Mouse (Mus musculus) stomach, embryonic 14.5 days (tissue): ENCODE measurements around the gene Cntn6. TPM values are rescaled to one million over a fixed set of nuclear protein-coding genes. Genes with fewer than 3 reads are reported as not detected.

ENCODE experiments used
- ATAC-seq: fragments of 200-750 bp; cut with Nextera tagmentation; 2 replicates; pipeline ENCODE4 v1.8.0; 2017; ENCODE audit warnings: low read depth, moderate TSS enrichment; ENCODE audit not compliant: insufficient number of reproducible peaks, insufficient read depth, low FRiP score
- H3K27ac ChIP-seq: fragments of 300-500 bp; sonication (generic); 2 replicates; pipeline ENCODE4 v1.5.1; 2014; ENCODE audit warnings: mild to moderate bottlenecking, low read length, moderate library complexity, mixed read lengths
- H3K27me3 ChIP-seq: fragments of 300-500 bp; sonication (generic); 2 replicates; pipeline ENCODE4 v1.6.1; 2014; ENCODE audit warnings: low read length, control low read depth, mixed read lengths; ENCODE audit not compliant: control insufficient read depth, insufficient read depth
- H3K36me3 ChIP-seq: fragments of 300-500 bp; sonication (generic); 2 replicates; pipeline ENCODE4 v1.6.1; 2014; ENCODE audit warnings: mild to moderate bottlenecking, control low read depth, low read length, moderate library complexity, mixed read lengths; ENCODE audit not compliant: control insufficient read depth, insufficient read depth
- H3K4me1 ChIP-seq: fragments of 300-500 bp; sonication (generic); 2 replicates; pipeline ENCODE4 v1.6.1; 2014; ENCODE audit warnings: low read length, control low read depth, mixed read lengths; ENCODE audit not compliant: control insufficient read depth, insufficient read depth
- H3K4me2 ChIP-seq: fragments of 300-500 bp; sonication (generic); replicated peaks from 2 replicates; pipeline ENCODE4 v1.6.1; 2014; ENCODE audit warnings: low read depth, low read length, control low read depth
- H3K4me3 ChIP-seq: fragments of 300-500 bp; sonication (generic); 2 replicates; pipeline ENCODE4 v1.5.1; 2014; ENCODE audit warnings: low read depth, low read length, control low read depth
- H3K9ac ChIP-seq: fragments of 300-500 bp; sonication (generic); replicated peaks from 2 replicates; pipeline ENCODE4 v1.6.1; 2014; ENCODE audit warnings: low read depth, mild to moderate bottlenecking, control low read depth, low read length, moderate library complexity, mixed read lengths
- H3K9me3 ChIP-seq: fragments of 300-500 bp; sonication (generic); 2 replicates; pipeline ENCODE4 v1.6.1; 2016; ENCODE audit warnings: low read depth, low read length, control low read depth; ENCODE audit not compliant: control insufficient read depth
- WGBS: fragments of 180-500 bp; shearing (Covaris S2); extraction: QIAGEN DNeasy Blood & Tissue Kit; methylation state at CpG from one replicate; pipeline ENCODE4 v1.1.7; 2014; 5-methylcytosine and 5-hydroxymethylcytosine counted together
- polyA plus RNA-seq: library from polyadenylated mRNA; unstranded; fragments of >200 nt; fragmentation: Nextera tagmentation; extraction: Ambion mirVana; gene quantifications from 2 replicates; pipeline ENCODE4 v1.2.1, GENCODE M21; 2014

Gene Cntn6
- polyA plus RNA-seq, 1 experiment from 2014 or later, result 0.94 TPM

DNA sequence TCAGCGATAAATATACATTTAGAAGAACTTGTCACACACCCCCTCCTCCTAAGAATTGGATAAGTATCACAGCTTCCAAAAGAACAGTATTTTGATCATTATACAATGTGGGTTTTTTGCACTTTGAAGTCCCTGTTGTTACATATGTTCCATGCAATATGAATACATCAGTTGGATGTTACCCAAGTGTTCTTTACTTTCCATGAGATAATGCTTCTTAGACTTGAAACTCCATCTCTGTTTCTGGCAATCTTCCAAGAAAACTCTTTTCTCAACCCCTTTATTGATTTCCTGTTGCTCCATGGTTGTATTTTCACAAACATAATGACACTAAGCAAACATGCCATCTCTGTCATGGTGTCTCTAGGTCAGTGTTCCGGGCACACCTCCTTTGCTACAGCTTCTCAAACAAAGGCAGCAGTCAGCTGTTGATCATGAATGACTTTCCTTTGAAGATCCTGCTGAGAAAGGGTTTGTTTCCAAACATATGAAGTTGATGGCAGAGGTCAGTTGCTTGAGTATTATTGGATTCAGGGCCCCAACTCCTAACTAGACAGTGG is 108.3 kb downstream of the Cntn6 start:
- no peak for ATAC-seq
- no peaks in the 10 kb centered on the region for H3K4me1 ChIP-seq
- no peaks in the 10 kb centered on the region for H3K9me3 ChIP-seq
- WGBS, result 63% methylated on average over 2 of the region's 2 CpGs
- no peak overlapping the region for H3K9ac ChIP-seq
- no peak overlapping the region for H3K4me2 ChIP-seq
- no peak overlapping the region for H3K27ac ChIP-seq
- no peaks in the 10 kb centered on the region for H3K27me3 ChIP-seq
- H3K36me3 ChIP-seq, result no peaks in the 10 kb centered on the region
- no peak overlapping the region for H3K4me3 ChIP-seq

DNA sequence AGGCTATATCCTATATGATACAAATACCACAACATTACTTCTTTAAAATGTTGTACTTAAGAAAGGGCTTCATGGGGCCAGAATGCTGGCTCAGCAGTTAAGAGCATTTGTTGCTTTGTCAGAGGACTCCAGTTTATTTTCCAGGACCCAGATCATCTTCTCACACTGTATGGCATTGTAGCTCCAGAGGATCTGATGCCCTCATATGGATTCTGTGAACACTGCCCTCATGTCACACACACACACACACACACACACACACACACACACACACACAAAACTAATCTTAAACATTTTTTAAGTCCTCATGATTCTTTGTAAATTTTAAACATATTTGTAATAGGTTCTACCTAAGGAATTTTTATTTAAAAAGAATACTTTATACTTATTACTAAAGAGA is 110.3 kb downstream of the Cntn6 start:
- Histone ChIP-seq H3K4me3 (no peak overlapping the region), H3K27ac (no peak overlapping the region), H3K4me1 (no peaks in the 10 kb centered on the region), H3K36me3 (no peaks in the 10 kb centered on the region), H3K27me3 (no peaks in the 10 kb centered on the region), H3K9ac (no peak overlapping the region), H3K9me3 (no peaks in the 10 kb centered on the region), H3K4me2 (no peak overlapping the region)
- no peak for ATAC-seq

DNA sequence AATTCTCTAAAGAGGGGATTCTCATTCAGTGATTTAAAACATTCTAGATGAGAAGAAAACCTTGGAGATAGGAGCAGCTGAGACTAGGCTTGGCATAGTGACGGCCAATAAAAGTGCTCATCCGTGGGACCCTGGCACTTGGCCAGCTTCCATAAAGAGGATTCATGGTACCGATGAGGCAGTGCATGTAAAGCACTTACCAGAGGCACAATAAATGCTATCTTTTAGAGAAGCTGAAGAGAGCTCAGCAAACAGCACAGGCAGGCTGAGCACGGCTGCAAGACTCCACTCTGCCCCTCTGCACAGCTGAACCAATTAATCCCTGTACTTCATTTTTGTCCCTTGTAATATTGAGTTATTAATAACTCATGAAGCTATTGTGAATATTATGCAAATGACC is 110.8 kb downstream of the Cntn6 start:
- Histone ChIP-seq H3K4me2 (no peak overlapping the region), H3K9ac (no peak overlapping the region), H3K9me3 (no peaks in the 10 kb centered on the region), H3K4me3 (no peak overlapping the region), H3K27ac (no peak overlapping the region), H3K27me3 (no peaks in the 10 kb centered on the region), H3K36me3 (no peaks in the 10 kb centered on the region), H3K4me1 (no peaks in the 10 kb centered on the region)
- no peak for ATAC-seq
- 66% methylated on average over 4 of the region's 4 CpGs for WGBS

DNA sequence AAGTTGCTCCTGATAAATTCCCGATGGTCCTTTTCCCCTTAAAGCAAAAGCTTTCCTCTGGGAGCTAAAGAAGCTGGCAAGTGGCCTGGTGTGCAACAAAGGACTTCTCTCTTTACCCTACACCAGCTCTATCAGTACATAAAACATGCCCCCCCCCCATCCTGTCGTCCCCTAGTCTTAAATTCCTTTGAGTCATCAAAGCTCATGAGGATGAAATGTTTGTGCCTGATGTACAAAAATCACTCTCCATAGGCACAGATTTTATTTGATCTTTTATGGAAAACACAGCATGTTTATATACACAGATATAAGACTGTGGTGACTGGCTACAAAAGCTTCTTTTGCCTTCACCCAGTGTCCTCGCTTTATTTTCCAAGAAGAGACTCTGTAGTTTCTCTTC is 112.6 kb downstream of the Cntn6 start:
- no peak overlapping the region for H3K4me2 ChIP-seq
- no peak overlapping the region for H3K4me3 ChIP-seq
- no peaks in the 10 kb centered on the region for H3K27me3 ChIP-seq
- H3K4me1 ChIP-seq, result no peaks in the 10 kb centered on the region
- no peak for ATAC-seq
- H3K27ac ChIP-seq, result no peak overlapping the region
- H3K9me3 ChIP-seq, result no peaks in the 10 kb centered on the region
- no peaks in the 10 kb centered on the region for H3K36me3 ChIP-seq
- 55% methylated on average over 3 of the region's 3 CpGs for WGBS
- no peak overlapping the region for H3K9ac ChIP-seq

DNA sequence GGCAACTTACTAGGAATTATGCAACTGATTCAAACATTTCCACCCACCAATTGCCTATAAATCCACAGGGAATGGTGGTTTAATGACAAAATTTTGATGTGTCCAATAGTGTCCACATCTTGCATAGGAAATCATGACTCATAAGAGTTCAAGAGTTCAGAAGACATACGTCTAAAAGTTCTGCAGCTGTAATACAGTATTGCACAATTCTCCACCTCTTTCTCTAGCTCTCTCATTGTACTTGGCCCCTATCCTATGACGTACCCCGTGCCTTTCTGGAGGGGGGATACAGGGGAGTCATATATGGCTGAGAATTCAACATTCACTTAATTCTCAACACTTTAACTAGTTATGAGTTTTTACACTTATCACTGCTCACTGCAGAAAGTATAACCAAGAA is 160.9 kb downstream of the Cntn6 start:
- 59% methylated on average over 3 of the region's 3 CpGs for WGBS

DNA sequence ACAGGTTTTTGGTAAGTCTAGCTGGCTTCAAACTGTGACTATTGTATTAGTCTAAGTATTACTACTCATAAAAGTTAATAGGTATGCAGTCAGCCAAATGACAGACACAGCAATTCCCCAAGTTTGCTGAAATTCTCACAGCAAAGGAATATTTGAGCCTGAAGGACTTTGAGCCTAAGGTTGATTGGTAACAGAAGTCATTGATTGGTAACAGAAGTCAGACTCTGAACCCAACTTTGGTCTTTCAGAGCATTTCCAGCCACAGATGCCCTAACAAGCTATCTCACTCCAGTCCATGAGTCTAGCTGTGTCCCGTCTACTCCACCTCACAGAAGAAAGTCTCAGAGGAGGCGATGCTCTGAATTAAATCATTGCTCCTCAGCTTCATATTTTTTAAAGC is 176.1 kb downstream of the Cntn6 start:
- WGBS, result 84% methylated on average over 2 of the region's 2 CpGs
- H3K4me3 ChIP-seq, result no peak overlapping the region

More for the DNA sequence above, 160.9 kb downstream of the Cntn6 start:
- no peaks in the 10 kb centered on the region for H3K4me1 ChIP-seq
- no peak overlapping the region for H3K4me3 ChIP-seq
- H3K27me3 ChIP-seq, result no peaks in the 10 kb centered on the region
- H3K9me3 ChIP-seq, result no peaks in the 10 kb centered on the region
- ATAC-seq, result no peak
- no peak overlapping the region for H3K27ac ChIP-seq
- no peaks in the 10 kb centered on the region for H3K36me3 ChIP-seq
- H3K9ac ChIP-seq, result no peak overlapping the region
- H3K4me2 ChIP-seq, result no peak overlapping the region

DNA sequence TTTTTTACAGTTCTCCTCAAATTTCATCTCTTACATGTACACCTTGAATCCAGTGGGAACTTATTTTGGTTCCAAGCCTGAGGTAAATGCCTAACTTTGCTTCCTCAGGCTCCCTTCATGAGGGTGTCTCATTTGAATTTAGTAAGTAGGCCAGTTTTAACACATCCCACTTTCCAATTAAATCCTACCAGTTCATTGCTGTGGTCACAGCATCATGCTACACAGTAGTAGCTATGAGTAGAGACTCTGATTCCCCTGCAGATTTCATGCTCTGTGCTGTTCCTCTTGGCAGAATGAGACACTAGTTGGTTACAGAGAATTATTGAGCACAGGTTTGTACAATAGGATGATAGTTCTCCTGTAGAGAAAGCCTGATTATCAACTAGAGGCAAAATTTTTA is 181.7 kb downstream of the Cntn6 start:
- Histone ChIP-seq H3K4me1 (no peaks in the 10 kb centered on the region), H3K9ac (no peak overlapping the region), H3K36me3 (no peaks in the 10 kb centered on the region), H3K4me2 (no peak overlapping the region), H3K9me3 (no peaks in the 10 kb centered on the region), H3K27me3 (no peaks in the 10 kb centered on the region), H3K4me3 (no peak overlapping the region), H3K27ac (no peak overlapping the region)
- ATAC-seq, result no peak

More for the DNA sequence above, 176.1 kb downstream of the Cntn6 start:
- Histone ChIP-seq H3K4me2 (no peak overlapping the region), H3K27me3 (no peaks in the 10 kb centered on the region), H3K4me1 (no peaks in the 10 kb centered on the region), H3K9me3 (no peaks in the 10 kb centered on the region), H3K36me3 (no peaks in the 10 kb centered on the region), H3K27ac (no peak overlapping the region), H3K9ac (no peak overlapping the region)
- ATAC-seq, result no peak

DNA sequence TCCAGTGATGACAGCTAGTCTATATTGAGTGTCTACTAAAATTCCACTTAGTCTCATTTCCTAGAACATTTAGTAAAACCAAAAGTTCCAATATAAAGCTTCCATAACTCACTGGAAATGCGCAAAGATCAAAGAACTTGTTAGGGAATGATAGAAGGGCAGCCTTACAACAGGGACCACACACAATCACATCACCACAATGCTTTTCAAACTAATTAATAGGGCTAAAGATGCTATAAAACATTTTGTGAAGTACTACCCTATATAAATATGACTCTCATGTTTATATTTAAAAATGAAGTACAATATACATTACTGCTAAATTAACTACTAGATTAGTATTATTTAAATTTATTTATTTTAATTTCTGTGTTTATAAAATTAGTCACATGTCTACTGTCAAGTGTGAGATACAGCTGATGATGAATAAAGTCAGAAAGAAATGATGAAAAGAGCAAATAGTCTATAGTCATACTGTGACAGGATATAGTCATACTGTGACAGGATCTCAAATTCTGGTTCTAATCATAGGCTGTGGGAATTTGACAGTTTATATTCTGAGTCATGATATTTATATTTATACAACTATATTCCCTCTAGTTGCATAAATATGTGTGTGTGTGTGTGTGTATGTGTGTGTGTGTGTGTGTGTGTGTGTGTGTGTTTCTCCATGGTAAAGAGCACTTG is 187.4 kb downstream of the Cntn6 start:
- ATAC-seq, result no peak
- WGBS, result 91% methylated on average over 1 of the region's 1 CpGs
- no peak overlapping the region for H3K4me2 ChIP-seq

DNA sequence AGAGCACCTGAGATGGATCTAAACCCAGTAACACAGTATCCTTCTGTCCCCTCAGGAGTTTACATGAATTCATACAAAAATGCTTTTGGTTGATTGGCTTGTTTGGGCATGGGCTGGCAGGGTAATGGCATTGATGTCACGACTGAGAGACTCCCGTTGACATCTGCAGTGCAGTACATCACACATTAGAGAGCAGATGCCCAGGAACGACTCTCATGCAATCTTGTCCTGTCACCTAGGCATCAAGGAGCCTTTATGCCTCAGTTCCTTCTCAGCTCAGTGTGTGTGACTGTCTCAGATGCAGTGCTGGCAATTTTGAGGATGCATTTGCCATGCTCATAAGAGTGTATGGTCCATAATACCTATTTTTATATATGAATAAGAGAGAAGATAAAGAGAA is 195.4 kb downstream of the Cntn6 start:
- Histone ChIP-seq H3K9me3 (no peaks in the 10 kb centered on the region), H3K4me3 (no peak overlapping the region), H3K4me2 (no peak overlapping the region), H3K27ac (no peak overlapping the region), H3K9ac (no peak overlapping the region), H3K27me3 (no peaks in the 10 kb centered on the region), H3K36me3 (no peaks in the 10 kb centered on the region), H3K4me1 (no peaks in the 10 kb centered on the region)
- WGBS, result 82% methylated on average over 3 of the region's 3 CpGs
- ATAC-seq, result no peak

More for the DNA sequence above, 187.4 kb downstream of the Cntn6 start:
- Histone ChIP-seq H3K36me3 (no peaks in the 10 kb centered on the region), H3K4me3 (no peak overlapping the region), H3K4me1 (no peaks in the 10 kb centered on the region), H3K9ac (no peak overlapping the region), H3K27ac (no peak overlapping the region), H3K27me3 (no peaks in the 10 kb centered on the region), H3K9me3 (no peaks in the 10 kb centered on the region)
